Mouse (Mus musculus) C2C12 (cell line): ENCODE results near the gene Olfr283.

Source experiments
- CTCF ChIP-seq: IDR thresholded peaks from one replicate; pipeline ENCODE4 v1.5.1; 2011; ENCODE audit not compliant: control insufficient read depth, insufficient read depth, insufficient read length
- MAX ChIP-seq: IDR thresholded peaks from one replicate; pipeline ENCODE4 v1.6.1; 2011; ENCODE audit warnings: mild to moderate bottlenecking, control low read depth
- MYOD1 ChIP-seq: IDR thresholded peaks from one replicate; pipeline ENCODE4 v1.6.1; 2011; ENCODE audit warnings: low read depth; ENCODE audit not compliant: control insufficient read depth, insufficient read length
- USF1 ChIP-seq: IDR thresholded peaks from one replicate; pipeline ENCODE4 v1.6.1; 2011; ENCODE audit warnings: low read depth, mild to moderate bottlenecking, control low read depth, moderate library complexity

- TF ChIP-seq CTCF = no peak
- TF ChIP-seq MYOD1 = no peak
- TF ChIP-seq MAX = no peak
- TF ChIP-seq USF1 = no peak
Measured at GRCm38 (mm10) chr15:98378209-98378608, 2.5 kb downstream of the Olfr283 start.
